8 mouse cellular contexts compared by ENCODE assay signal in genomic region chr6:52208072-52208867, GRCm38 (mm10). TPM values are rescaled to one million over a fixed set of nuclear protein-coding genes. Genes with fewer than 3 reads are reported as not detected.
A peak's percentile ranks its signal among the peaks of the same experiment; 100 is the strongest.
DNase-seq lines count a peak whose midpoint lies in the region; ATAC-seq lines count a peak whose summit lies in the region.

Gene Hoxa6 (minus strand): TSS chr6:52208722.

- peaks cover 100% of the 10 kb centered on the region for H3K27me3 ChIP-seq in midbrain, embryonic 10.5 days (ENCODE audit: low read depth, poor library complexity, severe bottlenecking)
- H3K27me3 ChIP-seq in midbrain, embryonic 11.5 days (ENCODE audit: control insufficient read depth, insufficient read depth, low read length), result peaks cover 100% of the 10 kb centered on the region
- H3K27me3 ChIP-seq in embryonic facial prominence, embryonic 13.5 days, result peaks cover 100% of the 10 kb centered on the region

- peak within 1 kb of the TSS; percentile 18; the same call in 1 of the 2 replicates for H3K4me3 ChIP-seq in midbrain, embryonic 10.5 days
- no peak within 1 kb of the TSS for H3K4me3 ChIP-seq in midbrain, embryonic 11.5 days (ENCODE audit: low read depth, low read length)
- H3K4me3 ChIP-seq in embryonic facial prominence, embryonic 13.5 days, result no peak within 1 kb of the TSS; the same call in 1 of the 2 replicates

- no peak within 1 kb of the TSS for H3K4me2 ChIP-seq in midbrain, embryonic 11.5 days
- H3K4me2 ChIP-seq in embryonic facial prominence, embryonic 13.5 days, result peak within 1 kb of the TSS; percentile 16; the same call in 1 of the 2 replicates

- H3K27ac ChIP-seq in midbrain, embryonic 10.5 days (replicated peaks), result no peak within 1 kb of the TSS
- no peak within 1 kb of the TSS for H3K27ac ChIP-seq in midbrain, embryonic 11.5 days (ENCODE audit: low read depth, low read length)
- H3K27ac ChIP-seq in embryonic facial prominence, embryonic 13.5 days, result no peak within 1 kb of the TSS

- H3K4me1 ChIP-seq in midbrain, embryonic 10.5 days, result peaks cover 22% of the 10 kb centered on the region
- H3K4me1 ChIP-seq in midbrain, embryonic 11.5 days (ENCODE audit: control insufficient read depth, insufficient read depth, low read length), result peaks cover 7% of the 10 kb centered on the region
- H3K4me1 ChIP-seq in embryonic facial prominence, embryonic 13.5 days, result peaks cover 24% of the 10 kb centered on the region

- no peak for DNase-seq in midbrain, embryonic 10.5 days (ENCODE audit: low spot score)
- DNase-seq in midbrain, embryonic 11.5 days (ENCODE audit: low spot score, missing footprints), result no peak
- peak; percentile 72 for DNase-seq in kidney, adult 9 months
- DNase-seq in naive thymus-derived CD4-positive, alpha-beta T cell, adult 2 months (ENCODE audit: low read depth), result peak; percentile 19
- no peak for DNase-seq in T-cell, adult 2 months (ENCODE audit: low spot score)

- WGBS in midbrain, embryonic 10.5 days, result under 1% methylated on average over 47 of the region's 47 CpGs
- under 1% methylated on average over 47 of the region's 47 CpGs for WGBS in midbrain, embryonic 11.5 days
- 1% methylated on average over 47 of the region's 47 CpGs for WGBS in embryonic facial prominence, embryonic 13.5 days

- H3K9me3 ChIP-seq in midbrain, embryonic 10.5 days (replicated peaks), result no peaks in the 10 kb centered on the region
- H3K9me3 ChIP-seq in midbrain, embryonic 11.5 days (ENCODE audit: control insufficient read depth, low read length), result no peaks in the 10 kb centered on the region
- no peaks in the 10 kb centered on the region for H3K9me3 ChIP-seq in embryonic facial prominence, embryonic 13.5 days

- H3K9ac ChIP-seq in midbrain, embryonic 11.5 days (ENCODE audit: low read length), result no peak within 1 kb of the TSS
- no peak within 1 kb of the TSS for H3K9ac ChIP-seq in embryonic facial prominence, embryonic 13.5 days

- no peaks in the 10 kb centered on the region for H3K36me3 ChIP-seq in midbrain, embryonic 10.5 days
- H3K36me3 ChIP-seq in midbrain, embryonic 11.5 days (ENCODE audit: control insufficient read depth, insufficient read depth, low read length), result no peaks in the 10 kb centered on the region
- H3K36me3 ChIP-seq in embryonic facial prominence, embryonic 13.5 days, result no peaks in the 10 kb centered on the region

- ATAC-seq in midbrain, embryonic 11.5 days (ENCODE audit: low FRiP score), result no peak
- no peak for ATAC-seq in embryonic facial prominence, embryonic 13.5 days (ENCODE audit: insufficient number of reproducible peaks, insufficient read depth, low FRiP score, low TSS enrichment, low read depth)
- no peak for ATAC-seq in megakaryocyte-erythroid progenitor cell, adult 5-6 weeks (replicated peaks; ENCODE audit: low FRiP score, low TSS enrichment, poor library complexity, severe bottlenecking)
- ATAC-seq in cerebellum, adult (ENCODE audit: insufficient number of reproducible peaks, low FRiP score, low TSS enrichment), result no peak

RNA-seq across cellular contexts. Expression of gene Hoxa6, which starts in this region (rescaled TPM):
- not detected in 2 replicates for polyA plus RNA-seq in midbrain, embryonic 10.5 days (2016; fragmentation: Nextera tagmentation; extraction: Ambion mirVana)
- polyA plus RNA-seq in midbrain, embryonic 11.5 days (2014; fragmentation: Nextera tagmentation; extraction: Ambion mirVana), result not detected in 2 replicates
- polyA plus RNA-seq in embryonic facial prominence, embryonic 13.5 days (2015; fragmentation: Nextera tagmentation; extraction: Ambion mirVana), result 0.81 TPM in 1 of 2 replicates, not detected in the other
- 1.5 TPM in 1 of 2 replicates, not detected in the other for total RNA-seq in megakaryocyte-erythroid progenitor cell, adult 5-6 weeks (2014; fragmentation: Nextera tagmentation)
- not detected in 2 replicates for total RNA-seq in megakaryocyte-erythroid progenitor cell, adult 5-6 weeks (2017)

Comparison
In these comparisons a context has a peak if more than half of its experiments do, and no peak if none do; other contexts are left out.
1. DNase-seq: peak in kidney, adult 9 months (single experiment) and naive thymus-derived CD4-positive, alpha-beta T cell, adult 2 months (single experiment); none in midbrain, embryonic 10.5 days (single experiment), midbrain, embryonic 11.5 days (single experiment) and T-cell, adult 2 months (single experiment).